Mouse (Mus musculus) adrenal gland, postnatal 4 days (tissue): ENCODE measurements around the gene Gm10309. TPM values are rescaled to one million over a fixed set of nuclear protein-coding genes. Genes with fewer than 3 reads are reported as not detected.
"Not testable (repeated sequence)": the region's sequence is repeated elsewhere in the genome, so short reads cannot be mapped to it uniquely, and the experiment has no call there.

Experiments
- DNase-seq, 2 experiments: peaks; one replicate each; pipeline ENCODE4 v3.0.0; 2021 to 2022; ENCODE audit warnings: low spot score in 2 of 2, mixed read lengths in 2 of 2
- total RNA-seq, 2 experiments: library from RNA; stranded (reverse); gene quantifications; 2 replicates each; pipeline ENCODE4 v1.2.3; 2021

Gm10309 gene
- total RNA-seq, 2 experiments from 2014 or later: 0.25 TPM; not detected in 1

DNA sequence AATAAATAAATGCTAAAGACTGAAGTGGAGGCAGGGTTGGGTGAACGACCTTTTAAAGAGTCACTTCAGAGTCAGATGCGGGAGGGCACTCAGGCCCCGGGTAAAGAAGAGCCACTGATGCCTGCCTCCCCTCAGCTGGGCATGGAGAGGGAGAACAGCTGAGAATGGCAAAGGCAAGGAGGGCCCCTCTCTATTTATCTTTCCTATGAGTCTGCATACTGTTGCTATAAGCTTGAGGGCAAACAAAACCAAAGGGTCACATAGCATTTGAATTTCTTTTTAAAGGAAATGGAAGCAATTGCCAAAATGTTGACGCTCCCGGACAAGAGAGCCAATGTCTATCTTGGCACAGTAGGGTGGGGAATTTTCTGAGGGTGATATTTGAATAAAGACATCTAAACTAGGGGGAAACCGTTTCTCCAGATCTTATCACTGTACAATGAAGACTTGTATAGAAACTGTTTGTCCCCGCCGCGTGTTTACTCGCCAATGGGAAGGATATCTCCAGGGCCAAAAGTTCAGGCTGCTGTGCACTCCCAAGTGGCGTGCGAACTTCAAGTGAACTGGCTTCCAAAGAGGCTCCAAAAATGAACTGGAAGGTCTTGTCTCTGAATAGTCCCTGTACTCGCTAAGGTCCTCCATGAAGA is 10.1 kb upstream of the Gm10309 start:
- DNase-seq: no peak

DNA sequence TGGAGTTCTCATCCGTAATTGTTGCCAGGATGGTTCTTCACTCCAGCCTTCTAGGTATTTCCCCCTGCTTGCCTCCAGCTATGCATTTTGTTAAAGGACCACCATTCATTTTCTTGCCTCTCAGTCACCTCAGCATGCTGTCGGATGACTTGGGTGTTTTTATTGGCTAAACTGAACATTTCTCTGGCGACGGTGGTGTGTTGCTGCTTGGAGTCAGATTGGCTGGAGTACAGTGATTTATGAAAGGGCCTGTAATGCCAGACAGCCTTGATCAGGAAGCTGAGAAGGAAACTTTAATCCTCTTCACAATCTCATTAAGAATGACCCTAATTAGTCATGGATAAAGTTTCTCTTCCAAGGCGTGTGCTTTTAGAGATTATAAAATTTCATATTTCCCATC is 4.8 kb upstream of the Gm10309 start:
- DNase-seq: no peak

DNA sequence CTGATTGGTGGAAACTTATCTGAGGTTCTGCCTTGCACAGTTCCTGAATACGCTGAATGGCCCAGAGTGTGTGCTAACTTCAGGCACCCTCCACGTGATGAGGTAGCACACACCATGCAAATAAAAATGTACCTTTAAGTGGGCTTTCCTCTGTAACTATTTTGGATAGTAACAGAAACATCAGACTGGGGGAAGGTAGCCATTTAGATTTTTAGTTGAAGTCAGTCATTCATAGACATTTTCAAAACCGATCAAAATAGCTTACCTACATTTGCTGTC is 3.1 kb upstream of the Gm10309 start:
- DNase-seq: no peak

DNA sequence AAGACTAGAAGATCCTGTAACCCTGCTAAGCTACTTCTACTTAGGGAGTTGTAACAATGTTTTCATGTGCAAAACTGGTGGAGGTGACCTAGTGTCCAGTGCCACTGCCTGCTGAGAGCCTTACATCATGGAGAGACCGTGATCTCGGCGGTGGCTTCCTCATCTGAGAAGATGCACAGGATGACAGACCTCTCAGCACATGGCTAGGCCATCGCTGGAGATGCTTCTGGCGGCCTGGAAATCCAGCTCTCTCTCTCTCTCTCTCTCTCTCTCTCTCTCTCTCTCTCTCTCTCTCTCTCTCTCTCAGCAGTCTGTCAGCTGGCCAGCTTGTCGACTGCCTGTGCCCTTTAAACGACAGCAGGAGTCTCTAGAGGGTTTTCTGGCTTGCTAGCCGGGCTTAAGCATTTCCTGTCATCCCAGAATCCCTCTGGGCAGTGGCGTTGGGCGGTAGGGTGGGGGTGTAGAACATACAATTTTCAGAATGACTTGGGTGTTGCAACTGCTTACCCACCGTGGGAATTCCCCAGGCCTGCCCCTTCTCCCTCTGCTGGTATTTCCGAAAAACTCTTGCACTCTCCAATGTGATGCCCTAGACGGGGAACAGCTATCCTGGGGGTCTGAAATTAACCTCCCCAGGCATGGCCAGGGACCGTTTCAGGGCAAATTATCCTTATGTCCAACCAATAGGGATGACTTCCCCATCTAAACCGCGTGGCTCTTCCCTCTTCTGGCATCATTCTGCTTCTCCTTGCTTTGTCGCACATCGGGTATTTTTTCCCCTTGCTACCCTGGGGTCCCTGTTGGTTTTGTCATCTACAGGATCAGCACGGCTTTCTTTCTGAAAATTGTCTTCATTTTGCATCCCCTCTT is 2.5 kb upstream of the Gm10309 start:
- DNase-seq: no peak

DNA sequence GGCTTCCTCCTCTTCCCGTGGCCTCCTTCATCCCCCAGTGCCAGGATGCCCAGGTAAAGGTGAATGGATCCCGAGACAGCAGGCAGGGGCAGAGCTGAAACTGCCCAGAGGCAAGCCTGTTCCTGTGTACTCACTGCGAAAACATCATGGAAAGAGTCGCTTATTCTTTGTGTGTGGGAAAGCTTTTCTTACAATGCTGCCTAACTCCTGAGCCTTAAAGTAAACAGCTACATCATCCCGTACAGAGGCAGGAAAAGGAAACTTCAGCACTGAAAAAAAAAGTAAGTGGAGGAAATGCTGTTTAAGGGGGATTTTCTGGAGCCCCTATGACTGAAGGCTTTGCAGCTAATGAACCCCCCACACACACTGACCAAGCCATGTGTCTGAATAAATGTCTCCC is 1.8 kb upstream of the Gm10309 start:
- no peak for DNase-seq

DNA sequence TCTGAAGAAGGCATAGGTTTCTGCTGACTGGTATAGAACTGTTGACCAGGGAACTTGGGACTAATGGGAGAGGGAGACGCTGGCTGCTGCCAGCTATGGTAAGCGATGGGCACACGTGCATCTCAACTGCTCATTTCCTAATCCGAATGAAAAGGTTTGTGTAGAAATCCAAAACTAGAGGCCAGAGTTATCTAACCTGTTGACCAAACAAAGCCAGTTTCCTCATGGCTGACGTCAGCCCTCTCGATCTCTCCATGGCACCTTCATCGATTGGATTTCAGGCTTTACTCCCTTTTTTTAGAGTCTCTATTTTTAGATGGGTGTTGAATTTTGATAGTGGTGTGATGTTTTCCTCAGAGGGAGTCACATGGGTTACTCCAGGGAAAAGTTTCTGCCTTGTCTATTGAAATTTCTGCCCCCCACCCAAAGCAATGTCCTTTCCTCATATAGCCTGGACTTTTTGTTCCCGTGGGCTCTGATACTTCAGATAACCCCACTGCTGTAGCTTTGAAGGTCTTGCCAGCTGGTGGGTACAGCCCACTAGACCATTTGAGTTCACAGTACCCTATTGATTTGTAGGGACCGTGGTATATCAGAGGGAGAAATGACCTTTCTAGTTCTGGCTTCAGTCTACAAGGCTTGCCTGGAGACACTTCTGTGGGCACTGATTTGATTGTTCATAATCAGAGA is 1.7 kb downstream of the Gm10309 start:
- DNase-seq: no peak

DNA sequence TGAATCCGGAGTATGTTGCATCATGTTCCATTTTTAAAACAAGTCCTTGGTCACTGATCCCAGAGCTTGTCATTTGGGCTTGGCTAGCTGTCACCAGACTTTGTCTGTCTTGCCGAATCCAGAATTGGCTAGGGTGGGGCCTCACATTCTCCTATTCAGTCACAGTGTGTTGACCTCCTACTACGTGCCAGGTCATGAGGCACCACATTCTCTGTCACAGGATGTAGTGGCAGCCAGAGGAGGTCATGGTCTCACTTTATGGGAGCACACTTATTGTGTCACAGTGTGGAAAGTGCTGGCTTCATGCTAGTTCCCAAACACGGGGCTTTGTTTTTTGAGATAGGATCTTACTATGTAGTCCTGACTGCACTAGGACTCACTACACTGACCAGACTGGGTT is 3.6 kb downstream of the Gm10309 start:
- no peak for DNase-seq

DNA sequence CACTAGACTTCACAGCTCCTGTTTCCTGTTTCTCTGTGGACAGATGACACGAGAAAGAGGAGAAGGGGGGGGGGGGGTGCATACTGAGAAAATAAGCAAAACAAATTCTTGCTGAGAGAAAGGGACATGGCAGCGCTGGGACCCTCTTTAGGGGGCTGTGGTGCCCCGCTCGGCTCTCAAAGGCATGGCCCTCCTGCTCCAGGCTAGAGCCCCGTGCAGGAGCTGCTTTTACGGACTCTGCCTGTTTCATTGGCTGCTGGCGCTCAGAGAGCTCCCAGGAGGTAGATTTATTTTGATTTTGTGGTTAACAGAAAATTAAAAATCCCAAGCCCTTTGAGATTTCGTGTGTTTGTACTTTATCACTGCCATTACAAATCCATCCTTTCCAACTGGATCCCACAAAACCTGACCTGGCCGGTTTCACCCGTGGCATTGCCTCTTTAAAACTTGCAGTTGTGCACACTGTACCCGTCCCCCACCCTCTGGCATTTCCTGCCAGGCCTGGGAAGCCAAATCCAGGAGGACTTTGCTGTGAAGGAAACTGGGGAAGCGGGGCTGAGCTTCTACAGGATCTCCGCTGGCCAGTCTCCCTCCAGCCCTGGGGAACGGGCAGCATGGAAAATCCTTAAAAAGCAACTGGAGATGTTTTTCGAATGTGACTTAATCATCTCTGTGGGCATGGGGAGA is 5.5 kb downstream of the Gm10309 start:
- DNase-seq: peak in 1 of 2 experiments; percentile 12

DNA sequence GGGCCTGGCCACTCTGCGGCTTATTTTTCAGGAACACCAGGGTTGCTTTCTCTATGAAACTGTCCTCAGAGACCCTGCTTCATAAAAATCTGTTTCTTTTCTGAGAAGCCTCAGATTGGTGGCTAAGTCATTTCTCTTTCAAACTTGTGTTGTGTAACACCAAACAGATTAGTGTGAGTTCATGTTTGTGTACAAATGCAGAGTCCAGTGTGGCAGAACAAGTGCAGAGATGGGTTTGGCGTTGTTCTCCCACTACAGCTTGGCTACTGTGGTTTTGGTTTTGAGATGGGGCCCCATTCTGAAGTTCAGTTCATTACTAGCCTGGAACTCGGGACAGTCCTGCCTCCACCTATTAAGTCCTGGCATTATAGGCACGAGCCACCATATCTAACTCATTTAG is 7.7 kb downstream of the Gm10309 start:
- no peak for DNase-seq

DNA sequence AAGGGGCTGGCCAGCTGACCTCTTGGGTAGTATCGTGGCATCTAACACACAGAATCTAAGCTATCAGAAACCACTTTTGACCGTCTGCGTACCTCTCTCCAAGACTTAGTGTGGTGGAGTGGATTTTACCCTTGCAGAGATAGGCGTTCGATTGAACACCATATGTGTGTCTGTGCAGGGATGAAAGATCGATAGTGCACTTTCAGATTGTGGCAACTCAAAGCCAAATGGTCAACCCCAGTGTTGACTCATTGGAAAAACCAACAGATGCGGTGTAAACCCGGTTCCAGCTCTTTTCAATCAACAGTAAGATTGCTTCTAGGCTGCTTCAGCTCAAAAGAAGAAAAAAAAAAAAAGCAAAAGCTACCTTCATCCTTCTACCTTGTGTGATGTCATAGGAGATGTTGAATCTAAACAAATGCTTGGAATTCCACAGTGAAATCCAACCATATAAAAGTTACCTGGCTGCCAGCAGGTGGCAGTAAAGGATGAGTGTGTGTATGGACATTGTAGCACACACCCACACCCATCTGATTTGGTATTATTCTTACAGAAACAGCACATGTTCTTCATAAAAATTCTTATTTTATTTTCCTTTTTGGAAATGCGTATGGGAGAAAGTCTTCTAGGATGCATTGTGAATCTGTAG is 8.8 kb downstream of the Gm10309 start:
- DNase-seq: no peak

DNA sequence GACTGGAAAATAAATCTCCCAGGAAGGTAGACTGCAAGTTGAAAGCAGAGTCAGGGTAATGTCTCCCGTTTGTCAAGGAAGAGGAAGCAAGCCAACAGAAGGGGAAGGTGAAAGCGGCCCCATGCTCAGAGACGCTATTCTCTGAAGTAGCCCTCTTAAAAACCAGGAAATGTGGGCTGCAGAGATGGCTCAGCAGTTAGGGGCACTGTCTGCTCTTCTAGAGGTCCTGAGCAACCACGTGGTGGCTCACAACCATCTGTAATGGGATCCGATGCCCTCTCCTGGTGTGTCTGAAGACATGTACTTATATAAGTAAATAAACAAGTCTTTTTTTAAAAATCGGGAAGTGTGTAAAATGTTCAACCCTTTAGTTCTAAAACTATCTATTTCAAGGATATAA is 10.1 kb downstream of the Gm10309 start:
- no peak for DNase-seq

DNA sequence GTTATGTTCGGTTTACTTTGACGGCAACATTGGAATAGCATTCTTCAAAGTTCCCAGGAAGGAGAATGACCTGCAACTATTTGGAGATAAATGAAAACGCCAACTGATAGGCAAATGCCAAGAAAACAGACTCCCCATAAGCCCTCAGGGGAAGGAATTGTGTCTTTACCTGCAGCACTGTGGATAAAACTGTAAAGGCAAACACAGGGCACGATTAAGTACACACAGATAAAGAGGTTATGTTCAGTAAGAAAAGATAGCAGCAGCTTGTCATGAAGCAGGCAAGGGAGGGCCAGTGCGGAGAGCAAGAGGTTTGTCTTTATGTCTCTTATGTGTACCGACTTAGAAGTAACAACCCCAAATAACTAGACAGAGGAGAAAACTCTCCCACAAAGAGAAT is 10.5 kb downstream of the Gm10309 start:
- no peak for DNase-seq

DNA sequence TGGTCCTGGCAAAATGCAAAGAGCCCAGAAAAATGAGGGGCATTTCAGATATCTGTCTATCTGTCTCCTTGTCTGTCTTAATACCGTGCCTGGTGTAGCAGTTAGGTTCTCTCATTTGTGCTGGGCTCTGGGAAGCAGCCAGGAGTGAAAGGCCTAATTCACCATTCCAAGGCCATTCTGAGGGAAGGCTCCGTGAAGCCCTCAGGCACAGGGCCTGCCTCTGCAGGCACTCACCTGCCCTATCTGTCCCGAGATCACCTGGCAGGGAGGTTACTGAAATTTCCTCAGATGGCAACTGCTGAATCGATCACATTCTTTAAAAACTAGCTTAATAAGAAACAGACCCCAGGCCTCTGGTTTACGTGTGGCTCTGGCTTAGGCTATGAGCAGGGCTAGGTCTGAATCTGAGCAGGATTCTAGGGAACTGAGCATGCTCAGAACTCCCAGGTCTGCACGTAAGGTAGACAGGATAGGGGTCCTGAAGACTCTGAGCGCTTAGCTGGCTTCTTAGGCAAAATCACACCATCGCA is 11.1 kb downstream of the Gm10309 start:
- no peak for DNase-seq

DNA sequence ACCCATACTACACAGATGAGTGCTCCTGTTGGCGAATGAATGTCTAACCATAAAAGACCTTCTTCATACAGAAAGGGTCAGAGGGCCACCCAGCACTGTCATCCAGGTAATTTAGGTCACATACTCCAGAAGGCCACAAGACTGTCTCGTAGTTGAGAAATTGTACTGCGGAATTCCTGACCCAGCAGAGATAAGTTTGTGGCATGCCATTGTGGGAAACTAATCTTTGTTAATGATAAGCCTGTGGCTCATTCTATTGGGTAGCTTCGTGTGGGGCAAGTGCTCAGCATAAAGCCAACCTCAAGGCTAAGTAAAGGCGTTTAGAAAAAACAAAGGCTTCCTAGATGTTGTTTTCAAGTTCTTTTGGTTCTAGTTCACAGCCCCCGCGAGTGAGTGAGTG is 12.7 kb downstream of the Gm10309 start:
- no peak for DNase-seq

DNA sequence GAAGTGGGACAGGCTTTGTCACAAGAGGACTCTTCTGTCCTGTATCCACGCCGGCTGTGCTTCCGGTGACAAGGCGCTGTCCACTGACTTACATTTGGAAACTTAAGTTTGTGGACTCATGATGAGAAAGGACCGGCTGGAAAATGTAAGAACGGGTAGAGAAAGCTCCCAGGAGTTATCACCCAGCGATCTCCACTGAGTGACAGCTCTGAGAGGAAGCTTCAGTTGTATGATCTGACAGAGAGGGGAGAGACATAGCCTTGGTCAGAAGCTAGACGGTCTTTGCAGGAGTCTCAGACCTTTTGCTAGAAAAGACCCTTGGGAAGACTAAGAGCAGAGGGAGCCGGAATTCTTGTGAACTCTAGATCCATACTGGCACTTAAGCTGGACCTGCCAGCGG is 15.2 kb downstream of the Gm10309 start:
- DNase-seq: no peak

DNA sequence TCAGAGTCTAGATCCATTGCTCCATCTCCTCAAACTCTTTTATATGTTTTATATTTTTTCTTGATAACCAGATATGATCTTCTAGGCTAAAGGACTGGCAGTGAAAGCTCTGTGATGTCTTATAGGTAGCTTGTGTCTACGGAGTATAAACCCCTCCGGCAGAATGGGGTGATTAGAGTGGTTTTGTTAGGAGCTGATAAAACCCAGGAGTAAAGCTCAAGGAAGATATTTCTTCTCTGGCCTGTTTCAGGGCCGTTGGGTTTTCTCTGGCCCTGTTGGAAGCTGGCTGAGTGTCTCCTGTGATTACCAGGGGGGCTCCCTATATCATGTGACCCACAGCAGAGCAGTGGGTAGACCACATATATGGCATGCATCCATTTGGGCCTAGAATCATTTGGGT is 17.6 kb downstream of the Gm10309 start:
- DNase-seq: no peak

DNA sequence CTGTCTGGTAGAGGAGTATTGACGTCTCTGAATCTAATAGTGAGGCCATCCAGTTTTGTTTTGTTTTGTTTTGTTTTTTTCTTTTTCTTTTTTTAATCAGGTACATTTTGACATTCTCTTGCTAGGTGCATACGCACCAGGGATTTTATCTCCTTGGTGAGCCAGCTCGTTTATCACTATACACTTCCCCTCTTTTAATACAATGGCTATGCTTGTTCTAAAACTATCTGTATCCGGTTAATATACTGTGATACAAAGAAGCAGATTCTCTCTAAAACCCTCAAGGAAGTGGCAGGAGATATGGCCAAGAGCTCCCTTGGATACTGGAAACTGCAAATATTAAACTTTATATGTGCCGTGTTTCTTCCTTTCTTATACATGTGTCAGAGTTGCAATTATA is 18.4 kb downstream of the Gm10309 start:
- no peak for DNase-seq

DNA sequence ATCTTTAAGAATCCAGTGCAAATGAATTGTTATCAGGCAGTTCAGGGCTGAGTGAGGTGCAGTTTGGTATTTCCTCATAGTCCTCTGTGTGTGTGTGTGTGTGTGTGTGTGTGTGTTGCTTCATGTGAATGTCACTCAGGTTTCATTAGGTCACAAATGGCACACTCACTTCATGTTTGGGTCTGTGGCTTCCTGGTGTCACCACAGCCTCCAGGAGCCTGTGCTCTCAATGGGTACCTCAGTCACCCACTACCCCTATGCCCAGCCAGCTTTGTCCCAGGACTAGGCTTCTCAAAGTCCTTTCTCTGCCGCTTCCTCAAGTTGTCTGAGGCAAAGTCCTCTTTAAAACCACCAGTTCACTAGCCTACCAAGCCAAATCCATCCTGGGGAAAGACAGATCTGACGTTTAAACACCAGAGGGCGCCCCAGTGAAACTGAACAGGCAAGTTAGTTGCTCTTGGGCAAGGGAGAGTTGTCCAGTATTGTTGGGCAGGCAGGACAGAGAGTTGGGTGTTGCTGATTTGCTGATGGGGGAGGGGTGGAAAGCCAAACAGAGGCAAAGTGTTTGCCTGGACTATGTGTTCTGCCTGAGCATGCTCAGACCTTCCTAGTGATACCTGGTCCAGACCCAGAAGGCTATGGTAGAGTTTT is 20.8 kb downstream of the Gm10309 start:
- DNase-seq: peak; percentile 30 to 70

DNA sequence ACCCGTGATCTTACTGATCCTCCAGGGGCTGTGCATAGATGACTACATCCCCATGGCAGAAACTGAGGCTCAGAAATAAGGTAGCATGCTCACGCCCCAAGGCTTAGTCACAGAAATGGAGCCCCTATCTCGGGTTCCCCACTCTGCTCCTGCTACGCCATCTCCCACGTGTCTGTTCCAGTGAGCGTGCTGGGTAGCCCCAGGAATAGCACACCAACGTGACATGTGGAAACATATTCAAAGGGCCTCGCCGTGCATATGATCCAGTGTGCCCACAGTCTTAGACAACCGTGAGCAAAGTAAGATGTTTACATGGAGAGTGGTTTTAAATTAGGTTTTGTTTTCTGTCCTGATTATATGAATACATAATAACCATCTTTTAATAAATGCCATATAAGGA is 22.4 kb downstream of the Gm10309 start:
- no peak for DNase-seq

DNA sequence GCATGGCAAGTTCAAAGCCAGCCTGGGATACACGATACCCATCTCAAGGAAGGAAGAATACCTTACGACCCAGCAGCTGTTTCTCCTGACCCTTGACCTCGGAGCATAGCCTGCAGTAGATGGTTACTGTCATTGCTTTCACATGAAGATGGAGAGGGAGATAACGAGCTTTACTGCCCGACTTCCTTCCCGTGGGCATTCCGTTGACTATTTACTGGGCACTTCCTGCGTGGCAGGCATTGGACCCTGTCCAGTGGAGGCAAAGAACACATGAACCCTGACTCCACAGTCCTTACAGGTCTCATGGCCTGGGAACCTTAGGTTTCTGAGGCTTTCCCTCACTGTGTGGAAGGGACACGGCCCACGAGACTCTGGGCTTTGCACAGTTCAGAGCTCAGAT is 25.6 kb downstream of the Gm10309 start:
- no peak for DNase-seq

DNA sequence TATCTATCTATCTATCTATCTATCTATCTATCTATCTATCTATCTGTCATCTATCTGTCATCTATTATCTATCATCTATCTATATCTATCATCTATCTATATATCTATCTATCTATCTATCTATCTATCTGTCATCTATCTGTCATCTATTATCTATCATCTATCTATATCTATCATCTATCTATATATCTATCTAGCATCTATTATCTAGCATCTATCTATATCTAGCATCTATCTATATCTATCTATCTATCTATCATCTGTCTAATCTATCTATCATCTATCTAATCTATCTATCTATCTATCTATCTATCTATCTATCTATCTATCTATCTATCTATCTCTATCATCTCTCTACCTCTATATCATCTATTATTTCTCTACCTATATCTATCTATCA is 27.6 kb downstream of the Gm10309 start:
- DNase-seq: not testable (repeated sequence)
